Mouse (Mus musculus): ENCODE results near the gene Got1. TPM values are rescaled to one million over a fixed set of nuclear protein-coding genes. Genes with fewer than 3 reads are reported as not detected.

Gene Got1
- polyA plus RNA-seq, 1 experiment from 2014 or later = 134 TPM

GRCm38 (mm10) chr19:43467927-43468685 is 56.3 kb downstream of the Got1 start:
- Histone ChIP-seq H3K9ac (ENCODE audit: low read depth, low read length) (no peak overlapping the region), H3K27ac (ENCODE audit: low read depth, low read length) (no peak overlapping the region), H3K4me1 (ENCODE audit: control insufficient read depth, insufficient read depth, low read length) (no peaks in the 10 kb centered on the region), H3K4me3 (ENCODE audit: low read depth, low read length) (no peak overlapping the region), H3K9me3 (replicated peaks; ENCODE audit: control insufficient read depth, low read length) (no peaks in the 10 kb centered on the region), H3K36me3 (ENCODE audit: control insufficient read depth, insufficient read depth, low read length) (no peaks in the 10 kb centered on the region), H3K27me3 (ENCODE audit: control insufficient read depth, insufficient read depth, low read length) (no peaks in the 10 kb centered on the region), H3K4me2 (no peak overlapping the region)
- ATAC-seq (replicated peaks; ENCODE audit: insufficient number of reproducible peaks, low FRiP score, low TSS enrichment) = no peak
- WGBS (ENCODE audit: insufficient replicate concordance) = 73% methylated on average over 12 of the region's 12 CpGs

GRCm38 (mm10) chr19:43465601-43466255 is 58.7 kb downstream of the Got1 start:
- H3K36me3 ChIP-seq (ENCODE audit: control insufficient read depth, insufficient read depth, low read length) = no peaks in the 10 kb centered on the region
- no peaks in the 10 kb centered on the region for H3K27me3 ChIP-seq (ENCODE audit: control insufficient read depth, insufficient read depth, low read length)
- H3K9ac ChIP-seq (ENCODE audit: low read depth, low read length) = no peak overlapping the region
- H3K4me1 ChIP-seq (ENCODE audit: control insufficient read depth, insufficient read depth, low read length) = no peaks in the 10 kb centered on the region
- ATAC-seq (replicated peaks; ENCODE audit: insufficient number of reproducible peaks, low FRiP score, low TSS enrichment) = no peak
- no peak overlapping the region for H3K4me3 ChIP-seq (ENCODE audit: low read depth, low read length)
- 80% methylated on average over 14 of the region's 14 CpGs for WGBS (ENCODE audit: insufficient replicate concordance)
- H3K4me2 ChIP-seq = no peak overlapping the region
- H3K9me3 ChIP-seq (replicated peaks; ENCODE audit: control insufficient read depth, low read length) = no peaks in the 10 kb centered on the region
- no peak overlapping the region for H3K27ac ChIP-seq (ENCODE audit: low read depth, low read length)

- H3K36me3 ChIP-seq (ENCODE audit: control insufficient read depth, insufficient read depth, low read length) = no peaks in the 10 kb centered on the region
- H3K4me1 ChIP-seq (ENCODE audit: control insufficient read depth, insufficient read depth, low read length) = no peaks in the 10 kb centered on the region
- no peak overlapping the region for H3K9ac ChIP-seq (ENCODE audit: low read depth, low read length)
- no peaks in the 10 kb centered on the region for H3K9me3 ChIP-seq (replicated peaks; ENCODE audit: control insufficient read depth, low read length)
- no peak overlapping the region for H3K4me2 ChIP-seq
- H3K4me3 ChIP-seq (ENCODE audit: low read depth, low read length) = no peak overlapping the region
- H3K27ac ChIP-seq (ENCODE audit: low read depth, low read length) = no peak overlapping the region
- ATAC-seq (replicated peaks; ENCODE audit: insufficient number of reproducible peaks, low FRiP score, low TSS enrichment) = no peak
- WGBS (ENCODE audit: insufficient replicate concordance) = 84% methylated on average over 11 of the region's 11 CpGs
- H3K27me3 ChIP-seq (ENCODE audit: control insufficient read depth, insufficient read depth, low read length) = no peaks in the 10 kb centered on the region
These were observed 59.3 kb downstream of the Got1 start for GRCm38 (mm10) chr19:43465076-43465475.

GRCm38 (mm10) chr19:43464294-43464687 is 60.1 kb downstream of the Got1 start:
- Histone ChIP-seq H3K27ac (ENCODE audit: low read depth, low read length) (no peak overlapping the region), H3K4me1 (ENCODE audit: control insufficient read depth, insufficient read depth, low read length) (no peaks in the 10 kb centered on the region), H3K4me2 (no peak overlapping the region), H3K27me3 (ENCODE audit: control insufficient read depth, insufficient read depth, low read length) (no peaks in the 10 kb centered on the region), H3K9ac (ENCODE audit: low read depth, low read length) (no peak overlapping the region), H3K36me3 (ENCODE audit: control insufficient read depth, insufficient read depth, low read length) (no peaks in the 10 kb centered on the region), H3K9me3 (replicated peaks; ENCODE audit: control insufficient read depth, low read length) (no peaks in the 10 kb centered on the region), H3K4me3 (ENCODE audit: low read depth, low read length) (no peak overlapping the region)
- 79% methylated on average over 3 of the region's 3 CpGs for WGBS (ENCODE audit: insufficient replicate concordance)
- no peak for ATAC-seq (replicated peaks; ENCODE audit: insufficient number of reproducible peaks, low FRiP score, low TSS enrichment)

- no peaks in the 10 kb centered on the region for H3K36me3 ChIP-seq (ENCODE audit: control insufficient read depth, insufficient read depth, low read length)
- H3K27ac ChIP-seq (ENCODE audit: low read depth, low read length) = no peak overlapping the region
- H3K4me1 ChIP-seq (ENCODE audit: control insufficient read depth, insufficient read depth, low read length) = no peaks in the 10 kb centered on the region
- ATAC-seq (replicated peaks; ENCODE audit: insufficient number of reproducible peaks, low FRiP score, low TSS enrichment) = no peak
- no peak overlapping the region for H3K4me3 ChIP-seq (ENCODE audit: low read depth, low read length)
- no peaks in the 10 kb centered on the region for H3K9me3 ChIP-seq (replicated peaks; ENCODE audit: control insufficient read depth, low read length)
- no peaks in the 10 kb centered on the region for H3K27me3 ChIP-seq (ENCODE audit: control insufficient read depth, insufficient read depth, low read length)
- WGBS (ENCODE audit: insufficient replicate concordance) = 79% methylated on average over 7 of the region's 7 CpGs
- H3K9ac ChIP-seq (ENCODE audit: low read depth, low read length) = no peak overlapping the region
- H3K4me2 ChIP-seq = no peak overlapping the region
These were observed 60.7 kb downstream of the Got1 start for GRCm38 (mm10) chr19:43463546-43464293.

GRCm38 (mm10) chr19:43462141-43462540 is 62.3 kb downstream of the Got1 start:
- no peak overlapping the region for H3K9ac ChIP-seq (ENCODE audit: low read depth, low read length)
- WGBS (ENCODE audit: insufficient replicate concordance) = 86% methylated on average over 3 of the region's 3 CpGs
- no peak for ATAC-seq (replicated peaks; ENCODE audit: insufficient number of reproducible peaks, low FRiP score, low TSS enrichment)

GRCm38 (mm10) chr19:43460481-43460880 is 63.9 kb downstream of the Got1 start:
- Histone ChIP-seq H3K27me3 (ENCODE audit: control insufficient read depth, insufficient read depth, low read length) (no peaks in the 10 kb centered on the region), H3K4me1 (ENCODE audit: control insufficient read depth, insufficient read depth, low read length) (no peaks in the 10 kb centered on the region), H3K27ac (ENCODE audit: low read depth, low read length) (no peak overlapping the region), H3K36me3 (ENCODE audit: control insufficient read depth, insufficient read depth, low read length) (no peaks in the 10 kb centered on the region), H3K4me3 (ENCODE audit: low read depth, low read length) (no peak overlapping the region), H3K9me3 (replicated peaks; ENCODE audit: control insufficient read depth, low read length) (no peaks in the 10 kb centered on the region), H3K4me2 (no peak overlapping the region), H3K9ac (ENCODE audit: low read depth, low read length) (no peak overlapping the region)
- no peak for ATAC-seq (replicated peaks; ENCODE audit: insufficient number of reproducible peaks, low FRiP score, low TSS enrichment)
- 78% methylated on average over 12 of the region's 12 CpGs for WGBS (ENCODE audit: insufficient replicate concordance)

More at GRCm38 (mm10) chr19:43462141-43462540, 62.3 kb downstream of the Got1 start:
- Histone ChIP-seq H3K4me3 (ENCODE audit: low read depth, low read length) (no peak overlapping the region), H3K27me3 (ENCODE audit: control insufficient read depth, insufficient read depth, low read length) (no peaks in the 10 kb centered on the region), H3K27ac (ENCODE audit: low read depth, low read length) (no peak overlapping the region), H3K4me2 (no peak overlapping the region), H3K36me3 (ENCODE audit: control insufficient read depth, insufficient read depth, low read length) (no peaks in the 10 kb centered on the region), H3K4me1 (ENCODE audit: control insufficient read depth, insufficient read depth, low read length) (no peaks in the 10 kb centered on the region), H3K9me3 (replicated peaks; ENCODE audit: control insufficient read depth, low read length) (no peaks in the 10 kb centered on the region)

- H3K9me3 ChIP-seq (replicated peaks; ENCODE audit: control insufficient read depth, low read length) = no peaks in the 10 kb centered on the region
- H3K4me2 ChIP-seq = no peak overlapping the region
- no peak overlapping the region for H3K4me3 ChIP-seq (ENCODE audit: low read depth, low read length)
- no peaks in the 10 kb centered on the region for H3K36me3 ChIP-seq (ENCODE audit: control insufficient read depth, insufficient read depth, low read length)
- H3K27me3 ChIP-seq (ENCODE audit: control insufficient read depth, insufficient read depth, low read length) = no peaks in the 10 kb centered on the region
- no peak overlapping the region for H3K9ac ChIP-seq (ENCODE audit: low read depth, low read length)
- ATAC-seq (replicated peaks; ENCODE audit: insufficient number of reproducible peaks, low FRiP score, low TSS enrichment) = no peak
- no peaks in the 10 kb centered on the region for H3K4me1 ChIP-seq (ENCODE audit: control insufficient read depth, insufficient read depth, low read length)
- H3K27ac ChIP-seq (ENCODE audit: low read depth, low read length) = no peak overlapping the region
- 68% methylated on average over 4 of the region's 4 CpGs for WGBS (ENCODE audit: insufficient replicate concordance)
These were observed 64.5 kb downstream of the Got1 start for GRCm38 (mm10) chr19:43459948-43460347.
